Mouse (Mus musculus): ENCODE measurements around the gene Baz2b.

- TF ChIP-seq CTCF (conservative IDR thresholded peaks at IDR 0.05; ENCODE audit: low read length) (no peak), POU5F1 (IDR thresholded peaks at IDR 0.05; ENCODE audit: borderline replicate concordance, low read length) (no peak), NANOG (IDR thresholded peaks at IDR 0.05; ENCODE audit: borderline replicate concordance, low read length) (no peak)
These were observed 156.2 kb downstream of the Baz2b start for GRCm38 (mm10) chr2:60053222-60054010.
